Mouse (Mus musculus) midbrain, embryonic 16.5 days (tissue): ENCODE results near the gene Rce1. TPM values are rescaled to one million over a fixed set of nuclear protein-coding genes. Genes with fewer than 3 reads are reported as not detected.

Source experiments
- ATAC-seq: fragments of 200-750 bp; cut with Nextera tagmentation; 2 replicates; pipeline ENCODE4 v1.8.0; 2017; ENCODE audit warnings: moderate TSS enrichment
- H3K27ac ChIP-seq: fragments of 300-500 bp; sonication (generic); 2 replicates; pipeline ENCODE4 v1.5.1; 2014; ENCODE audit warnings: mild to moderate bottlenecking, low read length, mixed read lengths
- H3K27me3 ChIP-seq: fragments of 300-500 bp; sonication (generic); 2 replicates; pipeline ENCODE4 v1.6.1; 2014; ENCODE audit warnings: low read depth, low read length, mixed read lengths; ENCODE audit not compliant: control insufficient read depth, insufficient read depth
- H3K36me3 ChIP-seq: fragments of 300-500 bp; sonication (generic); 2 replicates; pipeline ENCODE4 v1.6.1; 2014; ENCODE audit warnings: mild to moderate bottlenecking, low read length, moderate library complexity, mixed read lengths; ENCODE audit not compliant: control insufficient read depth, insufficient read depth
- H3K4me1 ChIP-seq: fragments of 300-500 bp; sonication (generic); 2 replicates; pipeline ENCODE4 v1.6.1; 2014; ENCODE audit warnings: mild to moderate bottlenecking, low read length, mixed read lengths; ENCODE audit not compliant: control insufficient read depth, insufficient read depth
- H3K4me2 ChIP-seq: fragments of 300-500 bp; sonication (generic); 2 replicates; pipeline ENCODE4 v1.6.1; 2014; ENCODE audit warnings: mild to moderate bottlenecking, low read length, mixed read lengths
- H3K4me3 ChIP-seq: fragments of 300-500 bp; sonication (generic); 2 replicates; pipeline ENCODE4 v1.5.1; 2014; ENCODE audit warnings: low read depth, mild to moderate bottlenecking, low read length, moderate library complexity, mixed read lengths
- H3K9ac ChIP-seq: fragments of 300-500 bp; sonication (generic); 2 replicates; pipeline ENCODE4 v1.6.1; 2014; ENCODE audit warnings: low read depth, low read length, mixed read lengths
- H3K9me3 ChIP-seq: fragments of 300-500 bp; sonication (generic); replicated peaks from 2 replicates; pipeline ENCODE4 v1.6.1; 2014; ENCODE audit warnings: mild to moderate bottlenecking, low read length, mixed read lengths; ENCODE audit not compliant: control insufficient read depth, poor library complexity, severe bottlenecking
- WGBS: fragments of 180-500 bp; shearing (Covaris S2); extraction: QIAGEN DNeasy Blood & Tissue Kit; methylation state at CpG from one replicate; pipeline ENCODE4 v1.1.7; 2014; 5-methylcytosine and 5-hydroxymethylcytosine counted together
- polyA plus RNA-seq: library from polyadenylated mRNA; unstranded; fragments of >200 nt; fragmentation: Nextera tagmentation; extraction: Ambion mirVana; gene quantifications from 2 replicates; pipeline ENCODE4 v1.2.1, GENCODE M21; 2015

The Rce1 gene
- polyA plus RNA-seq, 1 experiment from 2014 or later: 52.4 TPM

- WGBS: 1% methylated on average over 35 of the region's 35 CpGs
- H3K36me3 ChIP-seq: peaks cover 4% of the 10 kb centered on the region
- H3K27ac ChIP-seq: peak overlapping the region; percentile 96
- peak overlapping the region; percentile 89 for H3K9ac ChIP-seq
- H3K4me1 ChIP-seq: peaks cover 27% of the 10 kb centered on the region
- H3K4me3 ChIP-seq: peak overlapping the region; percentile 85
- peak overlapping the region; percentile 77 for H3K4me2 ChIP-seq
- ATAC-seq: peak; percentile 76
- no peaks in the 10 kb centered on the region for H3K9me3 ChIP-seq
- H3K27me3 ChIP-seq: no peaks in the 10 kb centered on the region
Observed at GRCm38 (mm10) chr19:4625829-4626535, 541 bp upstream of the Rce1 start.

DNA sequence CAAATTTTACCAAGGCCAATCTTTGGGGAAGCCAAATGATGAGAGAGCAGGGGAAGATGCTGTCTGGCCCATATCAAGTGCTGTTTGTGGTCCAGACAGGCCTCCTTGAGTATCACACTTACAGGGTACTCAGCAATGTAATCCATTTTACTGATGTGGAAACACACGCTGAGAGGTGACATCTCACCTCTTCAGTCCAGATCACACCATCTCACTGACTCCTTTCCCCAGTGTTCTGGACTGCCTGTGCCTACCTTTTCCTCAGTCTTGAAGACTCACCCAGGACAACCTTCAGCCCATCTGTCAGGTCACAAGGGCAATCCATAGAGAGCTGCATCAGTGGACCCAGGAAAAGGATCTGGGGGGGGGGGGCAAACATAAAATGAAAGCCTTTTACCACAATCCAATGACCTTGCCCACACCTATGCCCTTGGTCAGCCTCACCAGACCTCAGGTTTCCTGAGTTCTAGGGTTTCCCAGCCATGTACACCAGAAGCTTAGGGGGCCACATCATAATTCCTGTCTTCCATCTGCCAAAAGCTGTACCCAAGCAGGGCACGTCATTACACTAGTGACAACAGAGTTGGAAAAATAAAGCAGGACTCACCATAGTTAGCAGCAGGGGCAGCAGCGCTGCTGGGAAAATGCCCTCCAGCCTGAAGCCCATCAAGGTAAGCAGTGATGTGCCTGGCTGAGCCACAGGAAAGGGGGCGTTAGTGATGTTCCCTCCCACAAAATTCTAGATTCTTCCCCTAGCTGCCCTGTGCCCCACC lies 849 bp downstream of the Rce1 start:
- Histone ChIP-seq H3K4me1 (peaks cover 27% of the 10 kb centered on the region), H3K4me3 (peak overlapping the region; percentile 85), H3K27me3 (no peaks in the 10 kb centered on the region), H3K4me2 (peak overlapping the region; percentile 77), H3K27ac (peak overlapping the region; percentile 96), H3K9me3 (no peaks in the 10 kb centered on the region), H3K36me3 (peaks cover 7% of the 10 kb centered on the region), H3K9ac (peak overlapping the region; percentile 89)
- peak; percentile 12 for ATAC-seq
- 32% methylated on average over 4 of the region's 4 CpGs for WGBS

DNA sequence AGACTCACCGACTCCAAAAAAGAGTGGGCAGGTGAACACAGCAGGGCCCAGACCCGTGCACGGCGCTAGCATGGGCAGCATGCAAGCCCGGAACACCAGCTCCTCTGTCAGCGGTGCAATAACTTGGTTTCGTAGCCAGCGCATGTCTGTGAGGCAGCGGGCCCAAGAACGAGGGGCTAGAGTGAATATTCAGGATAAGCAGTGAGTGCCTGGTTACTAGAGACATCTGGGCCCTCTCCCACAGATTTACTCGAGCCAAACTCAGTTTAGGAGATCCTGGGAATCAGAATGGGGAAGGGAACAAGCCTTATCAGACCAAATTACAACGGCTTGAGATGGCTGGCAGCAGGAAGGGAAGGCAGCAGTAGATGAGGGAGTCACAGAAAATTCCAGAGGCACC lies 1.4 kb downstream of the Rce1 start:
- Histone ChIP-seq H3K4me3 (no peak overlapping the region), H3K4me1 (peaks cover 24% of the 10 kb centered on the region)
- 94% methylated on average over 12 of the region's 12 CpGs for WGBS

GRCm38 (mm10) chr19:4623419-4623818 lies 2.0 kb downstream of the Rce1 start:
- Histone ChIP-seq H3K4me2 (no peak overlapping the region), H3K4me3 (no peak overlapping the region), H3K27ac (no peak overlapping the region), H3K9ac (no peak overlapping the region), H3K9me3 (no peaks in the 10 kb centered on the region), H3K36me3 (peaks cover 7% of the 10 kb centered on the region), H3K27me3 (no peaks in the 10 kb centered on the region), H3K4me1 (peaks cover 18% of the 10 kb centered on the region)
- ATAC-seq: no peak
- WGBS: 92% methylated on average over 9 of the region's 9 CpGs

More for the DNA sequence above, 1.4 kb downstream of the Rce1 start:
- no peaks in the 10 kb centered on the region for H3K9me3 ChIP-seq
- no peak overlapping the region for H3K27ac ChIP-seq
- no peak overlapping the region for H3K4me2 ChIP-seq
- ATAC-seq: no peak
- H3K27me3 ChIP-seq: no peaks in the 10 kb centered on the region
- H3K9ac ChIP-seq: no peak overlapping the region
- H3K36me3 ChIP-seq: peaks cover 7% of the 10 kb centered on the region

GRCm38 (mm10) chr19:4622780-4623179 lies 2.7 kb downstream of the Rce1 start:
- Histone ChIP-seq H3K9me3 (no peaks in the 10 kb centered on the region), H3K36me3 (peaks cover 7% of the 10 kb centered on the region), H3K27ac (no peak overlapping the region), H3K9ac (no peak overlapping the region), H3K4me1 (peaks cover 16% of the 10 kb centered on the region), H3K4me3 (no peak overlapping the region), H3K27me3 (no peaks in the 10 kb centered on the region), H3K4me2 (no peak overlapping the region)
- ATAC-seq: no peak
- 76% methylated on average over 5 of the region's 5 CpGs for WGBS

GRCm38 (mm10) chr19:4620721-4621120 lies 4.7 kb downstream of the Rce1 start:
- no peak overlapping the region for H3K27ac ChIP-seq
- H3K36me3 ChIP-seq: peaks cover 7% of the 10 kb centered on the region
- H3K9me3 ChIP-seq: no peaks in the 10 kb centered on the region
- no peak overlapping the region for H3K9ac ChIP-seq
- H3K4me3 ChIP-seq: no peak overlapping the region
- no peaks in the 10 kb centered on the region for H3K27me3 ChIP-seq
- H3K4me1 ChIP-seq: peaks cover 7% of the 10 kb centered on the region
- H3K4me2 ChIP-seq: no peak overlapping the region
- 90% methylated on average over 7 of the region's 7 CpGs for WGBS
- no peak for ATAC-seq

DNA sequence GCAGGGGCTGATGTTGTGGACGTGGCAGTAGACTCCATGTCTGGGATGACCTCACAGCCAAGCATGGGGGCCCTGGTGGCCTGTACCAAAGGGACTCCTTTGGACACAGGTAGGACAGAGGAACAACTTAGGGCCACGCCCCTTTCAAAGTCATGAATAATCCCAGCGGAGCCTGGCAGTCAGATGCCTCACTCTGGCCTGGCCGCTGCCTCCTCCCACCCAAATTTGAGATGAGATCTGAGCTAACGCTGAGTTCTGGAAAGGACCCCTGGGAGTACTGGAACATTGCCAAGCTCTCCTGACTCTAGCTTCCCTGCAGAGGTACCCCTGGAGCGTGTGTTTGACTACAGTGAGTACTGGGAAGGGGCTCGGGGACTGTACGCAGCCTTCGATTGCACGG lies 6.0 kb downstream of the Rce1 start:
- H3K27ac ChIP-seq: no peak overlapping the region
- WGBS: 79% methylated on average over 10 of the region's 10 CpGs
- no peak for ATAC-seq

DNA sequence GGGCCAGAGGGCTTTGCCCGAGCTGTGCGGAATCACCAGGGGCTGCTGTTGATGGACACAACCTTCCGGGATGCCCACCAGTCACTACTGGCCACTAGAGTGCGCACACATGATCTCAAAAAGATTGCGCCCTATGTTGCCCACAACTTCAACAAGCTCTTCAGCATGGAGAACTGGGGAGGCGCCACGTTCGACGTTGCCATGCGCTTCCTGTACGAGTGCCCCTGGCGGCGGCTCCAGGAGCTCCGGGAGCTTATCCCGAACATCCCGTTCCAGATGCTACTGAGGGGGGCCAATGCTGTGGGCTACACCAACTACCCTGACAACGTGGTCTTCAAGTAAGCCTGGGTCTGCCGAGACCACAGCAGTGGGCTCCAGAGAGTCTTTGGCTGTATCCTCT lies 7.3 kb downstream of the Rce1 start:
- ATAC-seq: no peak
- H3K4me3 ChIP-seq: no peak overlapping the region
- peaks cover 12% of the 10 kb centered on the region for H3K4me1 ChIP-seq
- no peaks in the 10 kb centered on the region for H3K9me3 ChIP-seq
- H3K27me3 ChIP-seq: no peaks in the 10 kb centered on the region
- no peak overlapping the region for H3K9ac ChIP-seq
- no peak overlapping the region for H3K27ac ChIP-seq
- no peak overlapping the region for H3K4me2 ChIP-seq
- peaks cover 7% of the 10 kb centered on the region for H3K36me3 ChIP-seq
- WGBS: 25% methylated on average over 18 of the region's 18 CpGs

More for the DNA sequence above, 6.0 kb downstream of the Rce1 start:
- Histone ChIP-seq H3K4me3 (no peak overlapping the region), H3K27me3 (no peaks in the 10 kb centered on the region), H3K36me3 (peaks cover 7% of the 10 kb centered on the region), H3K9me3 (no peaks in the 10 kb centered on the region), H3K9ac (no peak overlapping the region), H3K4me2 (no peak overlapping the region), H3K4me1 (peaks cover 4% of the 10 kb centered on the region; the same call in 1 of the 2 replicates)

DNA sequence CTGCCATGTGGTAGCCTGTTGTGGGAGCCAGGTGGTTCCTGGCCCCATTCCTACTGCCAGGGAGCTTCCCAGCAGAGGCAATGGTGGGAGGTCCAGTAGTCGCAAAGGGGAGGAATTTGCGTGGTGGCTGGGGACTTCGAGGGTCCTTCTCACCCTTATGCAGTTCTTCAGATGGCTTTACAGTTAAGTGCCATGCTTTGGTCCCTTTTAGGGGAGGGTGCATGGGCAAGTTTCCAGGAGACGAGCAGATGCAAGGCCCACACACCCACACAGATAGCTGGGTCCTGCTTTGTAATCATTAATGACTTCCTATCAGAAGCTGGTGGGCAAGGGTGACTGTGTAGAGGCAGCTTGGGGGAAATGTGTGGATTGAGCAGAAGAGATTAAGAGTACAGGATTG lies 8.9 kb downstream of the Rce1 start:
- Histone ChIP-seq H3K9ac (no peak overlapping the region), H3K4me3 (no peak overlapping the region), H3K27me3 (no peaks in the 10 kb centered on the region), H3K4me2 (0 out of 2 replicates have a peak overlapping the region, but pooled peaks have one; percentile 92), H3K9me3 (no peaks in the 10 kb centered on the region), H3K36me3 (peaks cover 13% of the 10 kb centered on the region), H3K27ac (no peak overlapping the region), H3K4me1 (peaks cover 26% of the 10 kb centered on the region)
- 44% methylated on average over 4 of the region's 4 CpGs for WGBS
- ATAC-seq: no peak
